Mouse (Mus musculus) bone marrow macrophage, adult 2 months (primary cell): ENCODE measurements at regions not wholly inside any gene's neighbourhood (a gene's known extent, or its start where the extent isn't known, plus 50 kb on each side); places are given as distances from the start of the nearest gene placed in this dataset.

ENCODE experiments used
- H3K27ac ChIP-seq: 2 replicates; pipeline ENCODE4 v1.5.1; 2012; ENCODE audit warnings: low read depth, low read length; ENCODE audit not compliant: insufficient read depth
- H3K4me1 ChIP-seq: 2 replicates; pipeline ENCODE4 v1.6.1; 2012; ENCODE audit warnings: low read length; ENCODE audit not compliant: control insufficient read depth, insufficient read depth
- H3K4me3 ChIP-seq: 2 replicates; pipeline ENCODE4 v1.5.1; 2012; ENCODE audit warnings: mild to moderate bottlenecking, low read length, moderate library complexity; ENCODE audit not compliant: insufficient read depth
- CTCF ChIP-seq: IDR thresholded peaks from 2 replicates; pipeline ENCODE4 v1.5.1; 2012; ENCODE audit warnings: low read depth, mild to moderate bottlenecking, low read length, moderate library complexity
- POLR2A ChIP-seq: IDR thresholded peaks from 2 replicates; pipeline ENCODE4 v1.6.1; 2012; ENCODE audit warnings: mild to moderate bottlenecking, low read depth, low read length, borderline replicate concordance

GRCm38 (mm10) chr16:91970461-91970860 lies 87.6 kb upstream of the Mrps6 start:
- Histone ChIP-seq H3K27ac (no peak overlapping the region), H3K4me1 (peaks cover 19% of the 10 kb centered on the region), H3K4me3 (no peak overlapping the region)
- TF ChIP-seq POLR2A (no peak), CTCF (no peak)

GRCm38 (mm10) chr16:91973183-91973582 lies 84.9 kb upstream of the Mrps6 start:
- Histone ChIP-seq H3K4me3 (no peak overlapping the region), H3K4me1 (peaks cover 19% of the 10 kb centered on the region), H3K27ac (no peak overlapping the region)
- TF ChIP-seq POLR2A (no peak), CTCF (no peak)

- Histone ChIP-seq H3K27ac (no peak overlapping the region), H3K4me1 (no peaks in the 10 kb centered on the region), H3K4me3 (no peak overlapping the region)
- no peak for TF ChIP-seq POLR2A
These were observed 81.8 kb upstream of the Mrps6 start for GRCm38 (mm10) chr16:91976194-91976805.

- Histone ChIP-seq H3K4me1 (no peaks in the 10 kb centered on the region), H3K27ac (no peak overlapping the region), H3K4me3 (no peak overlapping the region)
- TF ChIP-seq POLR2A (no peak), CTCF (no peak)
These were observed 79.6 kb upstream of the Mrps6 start for GRCm38 (mm10) chr16:91978423-91978822.

- no peaks in the 10 kb centered on the region for H3K4me1 ChIP-seq
- no peak for TF ChIP-seq CTCF
- no peak for TF ChIP-seq POLR2A
- no peak overlapping the region for H3K27ac ChIP-seq
- H3K4me3 ChIP-seq: no peak overlapping the region
These were observed 79.2 kb upstream of the Mrps6 start for GRCm38 (mm10) chr16:91978846-91979245.

- TF ChIP-seq POLR2A (no peak), CTCF (no peak)
- H3K27ac ChIP-seq: no peak overlapping the region
- H3K4me1 ChIP-seq: no peaks in the 10 kb centered on the region
- no peak overlapping the region for H3K4me3 ChIP-seq
These were observed 77.6 kb upstream of the Mrps6 start for GRCm38 (mm10) chr16:91980482-91980881.

- Histone ChIP-seq H3K4me3 (no peak overlapping the region), H3K4me1 (peaks cover 6% of the 10 kb centered on the region), H3K27ac (no peak overlapping the region)
- no peak for TF ChIP-seq POLR2A
- TF ChIP-seq CTCF: no peak
These were observed 72.9 kb upstream of the Mrps6 start for GRCm38 (mm10) chr16:91985211-91985610.

- Histone ChIP-seq H3K4me1 (peaks cover 6% of the 10 kb centered on the region), H3K27ac (no peak overlapping the region), H3K4me3 (no peak overlapping the region)
- TF ChIP-seq POLR2A (no peak), CTCF (no peak)
These were observed 68.7 kb upstream of the Mrps6 start for GRCm38 (mm10) chr16:91989332-91989731.

GRCm38 (mm10) chr16:91995459-91996190 lies 62.4 kb upstream of the Mrps6 start:
- Histone ChIP-seq H3K27ac (no peak overlapping the region), H3K4me1 (peaks cover 2% of the 10 kb centered on the region; the same call in 1 of the 2 replicates), H3K4me3 (peak overlapping the region; percentile 20; the same call in 1 of the 2 replicates)
- TF ChIP-seq POLR2A: no peak
- no peak for TF ChIP-seq CTCF

- no peak for TF ChIP-seq CTCF
- no peak for TF ChIP-seq POLR2A
- no peak overlapping the region for H3K27ac ChIP-seq
- no peak overlapping the region for H3K4me3 ChIP-seq
- H3K4me1 ChIP-seq: no peaks in the 10 kb centered on the region
These were observed 50.7 kb upstream of the Mrps6 start for GRCm38 (mm10) chr16:92007351-92007750.
